Mouse (Mus musculus): Measurements from ENCODE around the gene Olfr1232.

Olfr1232 gene

GRCm38 (mm10) chr2:89329575-89329974, at the start of gene Olfr1232:
TSS of gene Olfr1232 (minus strand) at chr2:89329675.
- no peak for DNase-seq

DNA sequence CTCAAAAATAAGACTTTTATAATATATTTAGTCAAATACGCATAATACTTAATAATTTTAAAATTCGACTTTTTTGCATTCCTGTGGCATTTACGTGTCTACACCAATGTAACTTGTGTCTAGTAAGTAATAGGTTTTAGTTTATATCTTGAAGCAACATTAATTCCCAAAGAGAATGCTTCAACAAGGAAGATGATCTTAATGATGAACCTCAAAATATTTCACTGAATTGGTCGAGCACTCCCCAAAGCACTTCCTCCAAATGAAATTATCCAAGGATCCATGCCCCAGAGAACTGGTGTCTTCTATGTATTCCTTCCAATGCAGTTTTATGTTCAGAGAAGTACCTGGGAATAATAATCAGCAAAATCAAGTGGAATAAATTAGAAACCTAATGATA, 35.3 kb upstream of the Olfr1232 start, which contains the start of gene Olfr1234:
Gene Olfr1234 (minus strand): TSS at position 101 of the 400 bp plus-strand sequence.
- DNase-seq, result no peak

DNA sequence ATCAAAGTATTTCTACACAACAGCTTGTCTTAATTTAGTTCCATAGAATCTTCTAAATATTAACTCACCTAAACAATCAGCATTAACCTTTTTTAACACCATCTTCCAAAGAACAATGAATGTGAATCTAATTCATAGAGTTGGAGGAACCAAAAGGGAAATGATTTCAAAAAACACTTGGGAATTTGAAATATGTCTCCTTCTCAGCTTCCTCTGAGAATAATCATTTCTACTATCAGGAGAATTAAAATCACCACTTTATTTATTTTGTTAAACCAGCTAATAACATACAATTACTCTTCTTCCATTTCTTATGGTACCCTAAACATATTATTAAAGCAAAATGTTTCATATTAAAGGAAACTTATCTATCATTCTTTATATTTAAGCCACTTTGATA, 12.8 kb upstream of the Olfr1232 start, which contains the start of gene Olfr1233:
Gene Olfr1233 (minus strand): TSS at position 101 of the 400 bp plus-strand sequence.
- DNase-seq, result no peak

DNA sequence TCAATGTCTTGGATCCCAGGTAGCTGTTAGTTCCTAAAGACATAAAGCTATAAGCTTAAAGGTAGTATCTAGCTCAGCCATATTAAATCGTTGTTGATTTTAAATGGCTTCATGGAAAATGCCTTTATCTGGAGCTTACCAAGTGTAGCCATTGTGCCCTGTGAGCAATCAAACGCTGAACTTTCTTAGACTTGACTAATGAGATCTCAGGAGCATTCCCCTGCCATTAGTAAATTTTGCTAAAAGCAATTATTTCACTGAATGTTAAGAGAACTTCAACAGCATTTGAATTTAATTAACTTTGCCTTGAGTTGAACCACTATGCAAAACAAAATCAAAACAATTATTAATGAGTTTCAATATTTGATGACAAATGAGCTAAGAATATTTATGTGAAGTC, 22.5 kb downstream of the Olfr1232 start, which contains the start of gene Olfr1231:
Gene Olfr1231 (minus strand): TSS at position 101 of the 400 bp plus-strand sequence.
- no peak for DNase-seq

DNA sequence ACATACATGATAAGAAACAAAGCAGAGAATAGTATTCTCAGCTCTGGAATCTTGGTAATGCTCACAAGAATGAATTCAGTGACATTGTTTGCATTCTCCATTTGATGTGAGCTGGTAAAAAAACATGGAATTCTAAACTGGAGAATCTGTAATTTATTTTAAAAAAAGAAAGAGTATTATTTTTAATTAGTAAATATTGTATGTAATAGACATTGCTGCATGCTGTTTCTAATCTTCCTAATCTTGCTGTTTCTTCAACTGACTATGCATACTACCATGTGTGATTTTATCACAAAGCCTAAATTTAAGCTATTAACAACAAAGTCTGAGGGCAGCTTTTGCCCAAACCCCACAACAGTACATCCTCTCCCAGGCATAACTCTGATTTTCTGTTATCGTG, 32.3 kb downstream of the Olfr1232 start, which contains the start of gene Olfr1230:
Gene Olfr1230 (minus strand): TSS at position 101 of the 400 bp plus-strand sequence.
- no peak for DNase-seq

GRCm38 (mm10) chr2:89287914-89288313, 41.6 kb downstream of the Olfr1232 start, which contains the start of gene Olfr1229:
TSS of gene Olfr1229 (minus strand) at chr2:89288014.
- no peak for DNase-seq

All from right cerebral cortex, postnatal 25 days (tissue).